Mouse (Mus musculus): Measurements from ENCODE around the gene Mapre3. TPM values are rescaled to one million over a fixed set of nuclear protein-coding genes. Genes with fewer than 3 reads are reported as not detected.
"Not testable (repeated sequence)": the region's sequence is repeated elsewhere in the genome, so short reads cannot be mapped to it uniquely, and the experiment has no call there.

Gene Mapre3
- polyA plus RNA-seq, 1 experiment from 2014 or later = 22.7 TPM

- peaks cover 11% of the 10 kb centered on the region for H3K4me1 ChIP-seq (ENCODE audit: insufficient read depth, low read length)
- H3K36me3 ChIP-seq (ENCODE audit: insufficient read depth, low read length) = peaks cover 65% of the 10 kb centered on the region
- H3K27me3 ChIP-seq (ENCODE audit: insufficient read depth, low read length) = no peaks in the 10 kb centered on the region
- no peak overlapping the region for H3K4me2 ChIP-seq (replicated peaks; ENCODE audit: low read depth, low read length)
- H3K9ac ChIP-seq (replicated peaks; ENCODE audit: low read length) = no peak overlapping the region
- H3K4me3 ChIP-seq (ENCODE audit: low read length) = no peak overlapping the region
- 93% methylated on average over 9 of the region's 9 CpGs for WGBS
- no peaks in the 10 kb centered on the region for H3K9me3 ChIP-seq (ENCODE audit: low read length)
- no peak for ATAC-seq (ENCODE audit: low FRiP score, low TSS enrichment)
- no peak overlapping the region for H3K27ac ChIP-seq (ENCODE audit: low read length)
Observed at GRCm38 (mm10) chr5:30872574-30872973, 58.1 kb downstream of the Mapre3 start.

DNA sequence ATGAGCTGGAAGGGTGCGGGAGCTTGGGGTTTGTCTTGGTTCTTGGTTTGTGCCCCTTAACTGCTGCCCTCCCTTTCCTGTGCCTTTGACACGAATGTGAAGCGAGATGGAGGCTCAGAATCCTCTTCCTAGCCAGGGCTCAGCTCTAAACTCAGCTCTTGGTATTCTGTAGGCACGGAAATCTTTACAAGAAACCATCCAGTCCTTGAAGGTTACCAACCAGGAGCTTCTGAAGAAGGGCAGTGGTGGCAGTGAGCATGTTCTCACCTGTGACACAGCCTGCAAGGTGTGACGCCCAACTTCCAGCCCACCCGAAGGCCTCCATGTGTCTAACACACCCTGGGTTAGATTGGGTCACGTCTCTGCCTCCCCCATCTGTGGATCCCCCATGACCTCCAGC is 59.9 kb downstream of the Mapre3 start:
- ATAC-seq (ENCODE audit: low FRiP score, low TSS enrichment) = no peak
- 92% methylated on average over 7 of the region's 7 CpGs for WGBS
- no peak overlapping the region for H3K4me3 ChIP-seq (ENCODE audit: low read length)

GRCm38 (mm10) chr5:30878616-30879015 is 64.2 kb downstream of the Mapre3 start:
- Histone ChIP-seq H3K27ac (ENCODE audit: low read length) (no peak overlapping the region), H3K9ac (replicated peaks; ENCODE audit: low read length) (0 out of 2 replicates have a peak overlapping the region, but pooled peaks have one; percentile 11), H3K9me3 (ENCODE audit: low read length) (no peaks in the 10 kb centered on the region), H3K4me3 (ENCODE audit: low read length) (no peak overlapping the region), H3K27me3 (ENCODE audit: insufficient read depth, low read length) (no peaks in the 10 kb centered on the region), H3K4me1 (ENCODE audit: insufficient read depth, low read length) (no peaks in the 10 kb centered on the region), H3K4me2 (replicated peaks; ENCODE audit: low read depth, low read length) (no peak overlapping the region), H3K36me3 (ENCODE audit: insufficient read depth, low read length) (peaks cover 39% of the 10 kb centered on the region)
- WGBS = 45% methylated on average over 6 of the region's 6 CpGs
- no peak for ATAC-seq (ENCODE audit: low FRiP score, low TSS enrichment)

More for the DNA sequence above, 59.9 kb downstream of the Mapre3 start:
- peaks cover 66% of the 10 kb centered on the region for H3K36me3 ChIP-seq (ENCODE audit: insufficient read depth, low read length)
- no peak overlapping the region for H3K4me2 ChIP-seq (replicated peaks; ENCODE audit: low read depth, low read length)
- no peak overlapping the region for H3K9ac ChIP-seq (replicated peaks; ENCODE audit: low read length)
- H3K4me1 ChIP-seq (ENCODE audit: insufficient read depth, low read length) = peaks cover 8% of the 10 kb centered on the region
- no peak overlapping the region for H3K27ac ChIP-seq (ENCODE audit: low read length)
- H3K27me3 ChIP-seq (ENCODE audit: insufficient read depth, low read length) = no peaks in the 10 kb centered on the region
- no peaks in the 10 kb centered on the region for H3K9me3 ChIP-seq (ENCODE audit: low read length)

- WGBS = 68% methylated on average over 5 of the region's 5 CpGs
- Histone ChIP-seq H3K4me2 (replicated peaks; ENCODE audit: low read depth, low read length) (no peak overlapping the region), H3K9ac (replicated peaks; ENCODE audit: low read length) (no peak overlapping the region), H3K27ac (ENCODE audit: low read length) (no peak overlapping the region), H3K9me3 (ENCODE audit: low read length) (no peaks in the 10 kb centered on the region), H3K27me3 (ENCODE audit: insufficient read depth, low read length) (no peaks in the 10 kb centered on the region), H3K36me3 (ENCODE audit: insufficient read depth, low read length) (peaks cover 31% of the 10 kb centered on the region), H3K4me1 (ENCODE audit: insufficient read depth, low read length) (no peaks in the 10 kb centered on the region), H3K4me3 (ENCODE audit: low read length) (no peak overlapping the region)
- ATAC-seq (ENCODE audit: low FRiP score, low TSS enrichment) = 0 out of 2 replicates have a peak, but pooled peaks have one; percentile 20
Observed at GRCm38 (mm10) chr5:30879347-30879943, 65.0 kb downstream of the Mapre3 start.

DNA sequence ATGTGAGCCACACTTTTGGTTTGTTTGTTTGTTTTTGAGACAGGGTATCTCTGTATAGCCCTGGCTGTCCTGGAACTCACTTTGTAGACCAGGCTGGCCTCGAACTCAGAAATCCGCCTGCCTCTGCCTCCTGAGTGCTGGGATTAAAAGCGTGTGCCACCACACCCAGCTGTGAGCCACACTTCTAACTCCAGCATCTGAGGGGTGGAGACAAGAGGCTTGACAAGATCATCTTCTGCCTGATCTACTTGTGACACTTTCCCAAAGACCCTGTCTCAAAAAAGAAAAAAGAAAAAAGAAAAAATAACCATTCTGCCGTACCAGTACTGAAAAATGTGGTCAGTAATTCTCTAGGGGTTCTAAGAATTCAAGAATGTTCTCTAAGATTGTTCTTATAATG is 67.4 kb downstream of the Mapre3 start:
- not testable (repeated sequence) for H3K4me3 ChIP-seq (ENCODE audit: low read length); ATAC-seq (ENCODE audit: low FRiP score, low TSS enrichment); H3K27ac ChIP-seq (ENCODE audit: low read length)

DNA sequence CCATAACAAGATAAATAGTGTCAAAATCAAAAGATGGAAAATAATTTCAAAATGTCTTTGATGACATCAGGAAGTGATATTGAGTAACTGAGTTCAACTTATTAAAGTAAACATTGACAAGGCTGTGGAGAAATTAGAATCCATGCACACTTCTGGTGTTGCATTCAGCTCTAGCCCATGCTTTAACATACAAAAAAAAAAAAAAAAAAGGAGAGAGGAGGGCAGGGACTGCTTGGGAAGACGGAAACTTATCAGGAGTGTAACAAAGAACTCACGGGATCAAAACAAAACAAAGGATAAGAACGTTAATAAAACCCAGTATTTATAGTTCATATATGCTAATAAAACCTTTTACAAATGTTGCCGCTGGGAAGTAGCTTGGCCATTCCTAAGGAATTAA is 71.8 kb downstream of the Mapre3 start:
- Histone ChIP-seq H3K4me2 (replicated peaks; ENCODE audit: low read depth, low read length) (peak overlapping the region; percentile 82), H3K9me3 (ENCODE audit: low read length) (no peaks in the 10 kb centered on the region), H3K4me3 (ENCODE audit: low read length) (no peak overlapping the region; the same call in 1 of the 2 replicates), H3K9ac (replicated peaks; ENCODE audit: low read length) (no peak overlapping the region), H3K27ac (ENCODE audit: low read length) (no peak overlapping the region), H3K27me3 (ENCODE audit: insufficient read depth, low read length) (no peaks in the 10 kb centered on the region), H3K36me3 (ENCODE audit: insufficient read depth, low read length) (peaks cover 1% of the 10 kb centered on the region; the same call in 1 of the 2 replicates), H3K4me1 (ENCODE audit: insufficient read depth, low read length) (peaks cover 24% of the 10 kb centered on the region)
- ATAC-seq (ENCODE audit: low FRiP score, low TSS enrichment) = no peak
- WGBS = 47% methylated on average over 4 of the region's 4 CpGs

More for the DNA sequence above, 67.4 kb downstream of the Mapre3 start:
- H3K4me2 ChIP-seq (replicated peaks; ENCODE audit: low read depth, low read length); H3K36me3 ChIP-seq (ENCODE audit: insufficient read depth, low read length); H3K9ac ChIP-seq (replicated peaks; ENCODE audit: low read length); H3K27me3 ChIP-seq (ENCODE audit: insufficient read depth, low read length); H3K9me3 ChIP-seq (ENCODE audit: low read length); H3K4me1 ChIP-seq (ENCODE audit: insufficient read depth, low read length): not testable (repeated sequence)
- 77% methylated on average over 4 of the region's 4 CpGs for WGBS

DNA sequence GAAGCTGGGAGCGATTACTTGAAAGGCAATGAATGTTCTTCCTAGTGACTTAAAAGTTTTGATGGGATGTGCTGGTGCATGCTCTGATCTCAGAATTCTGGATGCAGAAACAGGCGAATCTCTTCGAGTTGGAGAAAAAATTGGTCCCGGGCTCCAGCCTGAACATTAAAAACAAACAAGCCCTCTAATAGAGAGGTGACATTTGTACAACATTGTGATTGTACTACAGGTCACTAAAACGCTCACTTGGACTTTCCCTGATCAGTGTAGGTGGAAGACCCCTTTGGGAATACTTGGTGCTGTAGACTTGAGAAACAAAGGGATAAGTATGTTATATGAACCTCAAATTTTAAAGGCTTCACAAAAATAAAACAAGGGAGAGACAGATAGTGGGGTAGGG is 72.3 kb downstream of the Mapre3 start:
- Histone ChIP-seq H3K9ac (replicated peaks; ENCODE audit: low read length) (peak overlapping the region; percentile 72), H3K4me1 (ENCODE audit: insufficient read depth, low read length) (peaks cover 24% of the 10 kb centered on the region), H3K9me3 (ENCODE audit: low read length) (no peaks in the 10 kb centered on the region), H3K27ac (ENCODE audit: low read length) (peak overlapping the region; percentile 99), H3K27me3 (ENCODE audit: insufficient read depth, low read length) (no peaks in the 10 kb centered on the region), H3K36me3 (ENCODE audit: insufficient read depth, low read length) (peaks cover 6% of the 10 kb centered on the region; the same call in 1 of the 2 replicates), H3K4me2 (replicated peaks; ENCODE audit: low read depth, low read length) (peak overlapping the region; percentile 82), H3K4me3 (ENCODE audit: low read length) (peak overlapping the region; percentile 78)
- WGBS = 29% methylated on average over 5 of the region's 5 CpGs
- no peak for ATAC-seq (ENCODE audit: low FRiP score, low TSS enrichment)

DNA sequence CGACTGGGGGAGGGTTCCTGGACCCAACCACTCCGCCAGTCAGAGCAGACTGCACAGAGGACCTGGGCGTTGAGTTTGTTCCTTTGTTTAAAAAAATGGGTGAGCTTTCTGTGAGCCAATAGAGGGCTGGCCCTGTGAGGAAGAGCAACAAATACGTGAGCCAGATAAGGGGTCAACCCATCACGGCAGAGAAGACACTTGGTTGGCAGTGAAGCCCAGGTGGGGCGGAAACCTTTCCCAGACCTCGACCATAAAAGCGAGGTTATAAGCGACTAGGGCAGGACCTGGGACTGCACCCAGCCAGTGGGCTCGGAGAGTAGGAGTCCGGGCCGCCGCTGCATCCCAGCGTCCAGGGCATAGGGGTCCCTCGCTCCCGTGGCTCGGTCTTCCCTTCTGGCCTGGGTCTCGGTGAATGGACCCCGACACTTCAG is 72.9 kb downstream of the Mapre3 start:
- no peaks in the 10 kb centered on the region for H3K9me3 ChIP-seq (ENCODE audit: low read length)
- peak overlapping the region; percentile 99 for H3K27ac ChIP-seq (ENCODE audit: low read length)
- peak overlapping the region; percentile 82 for H3K4me2 ChIP-seq (replicated peaks; ENCODE audit: low read depth, low read length)
- H3K4me3 ChIP-seq (ENCODE audit: low read length) = peak overlapping the region; percentile 78
- peak overlapping the region; percentile 72 for H3K9ac ChIP-seq (replicated peaks; ENCODE audit: low read length)
- H3K4me1 ChIP-seq (ENCODE audit: insufficient read depth, low read length) = peaks cover 24% of the 10 kb centered on the region
- peaks cover 12% of the 10 kb centered on the region; the same call in 1 of the 2 replicates for H3K36me3 ChIP-seq (ENCODE audit: insufficient read depth, low read length)
- WGBS = under 1% methylated on average over 19 of the region's 19 CpGs
- ATAC-seq (ENCODE audit: low FRiP score, low TSS enrichment) = peak; percentile 55
- no peaks in the 10 kb centered on the region for H3K27me3 ChIP-seq (ENCODE audit: insufficient read depth, low read length)

- H3K4me2 ChIP-seq (replicated peaks; ENCODE audit: low read depth, low read length) = peak overlapping the region; percentile 82
- WGBS = under 1% methylated on average over 28 of the region's 28 CpGs
- H3K9me3 ChIP-seq (ENCODE audit: low read length) = no peaks in the 10 kb centered on the region
- H3K4me1 ChIP-seq (ENCODE audit: insufficient read depth, low read length) = peaks cover 24% of the 10 kb centered on the region
- H3K36me3 ChIP-seq (ENCODE audit: insufficient read depth, low read length) = peaks cover 18% of the 10 kb centered on the region
- H3K27ac ChIP-seq (ENCODE audit: low read length) = peak overlapping the region; percentile 99
- H3K4me3 ChIP-seq (ENCODE audit: low read length) = peak overlapping the region; percentile 78
- peak; percentile 89 for ATAC-seq (ENCODE audit: low FRiP score, low TSS enrichment)
- H3K27me3 ChIP-seq (ENCODE audit: insufficient read depth, low read length) = no peaks in the 10 kb centered on the region
- peak overlapping the region; percentile 72 for H3K9ac ChIP-seq (replicated peaks; ENCODE audit: low read length)
Observed at GRCm38 (mm10) chr5:30887858-30888336, 73.5 kb downstream of the Mapre3 start.
